Mouse (Mus musculus) lung, embryonic 14.5 days (tissue): ENCODE results near the gene Atp13a1. TPM values are rescaled to one million over a fixed set of nuclear protein-coding genes. Genes with fewer than 3 reads are reported as not detected.

Experiments used
- ATAC-seq: fragments of 200-750 bp; cut with Nextera tagmentation; 2 replicates; pipeline ENCODE4 v1.8.0; 2017; ENCODE audit warnings: mild to moderate bottlenecking, moderate TSS enrichment, moderate library complexity; ENCODE audit not compliant: insufficient read depth
- DNase-seq: peaks from one replicate; pipeline ENCODE4 v3.0.0-alpha.2; 2015
- H3K27ac ChIP-seq: fragments of 300-500 bp; sonication (generic); 2 replicates; pipeline ENCODE4 v1.5.1; 2014; ENCODE audit warnings: low read depth, mild to moderate bottlenecking, moderate library complexity
- H3K27me3 ChIP-seq: fragments of 300-500 bp; sonication (generic); 2 replicates; pipeline ENCODE4 v1.6.1; 2014; ENCODE audit warnings: low read length, control low read depth; ENCODE audit not compliant: insufficient read depth
- H3K36me3 ChIP-seq: fragments of 300-500 bp; sonication (generic); 2 replicates; pipeline ENCODE4 v1.6.1; 2014; ENCODE audit warnings: control low read depth; ENCODE audit not compliant: insufficient read depth
- H3K4me1 ChIP-seq: fragments of 300-500 bp; sonication (generic); 2 replicates; pipeline ENCODE4 v1.6.1; 2014; ENCODE audit warnings: antibody characterized with exemption, control low read depth; ENCODE audit not compliant: insufficient read depth
- H3K4me2 ChIP-seq: fragments of 300-500 bp; sonication (generic); 2 replicates; pipeline ENCODE4 v1.6.1; 2014; ENCODE audit warnings: mild to moderate bottlenecking
- H3K4me3 ChIP-seq: fragments of 300-500 bp; sonication (generic); 2 replicates; pipeline ENCODE4 v1.5.1; 2014; ENCODE audit warnings: low read depth, low read length
- H3K9ac ChIP-seq: fragments of 300-500 bp; sonication (generic); 2 replicates; pipeline ENCODE4 v1.6.1; 2014
- H3K9me3 ChIP-seq: fragments of 300-500 bp; sonication (generic); 2 replicates; pipeline ENCODE4 v1.6.1; 2016; ENCODE audit warnings: low read depth, low read length, control low read depth
- CTCF ChIP-seq: IDR thresholded peaks from 2 replicates; pipeline ENCODE4 v1.5.1; 2016; ENCODE audit warnings: antibody characterized with exemption, low read depth
- WGBS: fragments of 180-500 bp; shearing (Covaris S2); extraction: QIAGEN DNeasy Blood & Tissue Kit; methylation state at CpG from one replicate; pipeline ENCODE4 v1.1.7; 2014; 5-methylcytosine and 5-hydroxymethylcytosine counted together
- polyA plus RNA-seq: library from polyadenylated mRNA; unstranded; fragments of >200 nt; fragmentation: Nextera tagmentation; extraction: Ambion mirVana; gene quantifications from 2 replicates; pipeline ENCODE4 v1.2.1, GENCODE M21; 2014

The Atp13a1 gene
- polyA plus RNA-seq, 1 experiment from 2014 or later = 57.4 TPM

GRCm38 (mm10) chr8:69848951-69849350 is 58.0 kb downstream of the Atp13a1 start:
- no peaks in the 10 kb centered on the region for H3K36me3 ChIP-seq
- no peak overlapping the region for H3K9ac ChIP-seq
- no peaks in the 10 kb centered on the region for H3K27me3 ChIP-seq
- DNase-seq (peak; percentile 39), ATAC-seq (peak; percentile 64)
- no peaks in the 10 kb centered on the region for H3K9me3 ChIP-seq
- no peak overlapping the region for H3K4me2 ChIP-seq
- H3K4me3 ChIP-seq = no peak overlapping the region
- no peaks in the 10 kb centered on the region for H3K4me1 ChIP-seq
- no peak overlapping the region for H3K27ac ChIP-seq
- 56% methylated on average over 8 of the region's 8 CpGs for WGBS
- TF ChIP-seq CTCF = no peak

DNA sequence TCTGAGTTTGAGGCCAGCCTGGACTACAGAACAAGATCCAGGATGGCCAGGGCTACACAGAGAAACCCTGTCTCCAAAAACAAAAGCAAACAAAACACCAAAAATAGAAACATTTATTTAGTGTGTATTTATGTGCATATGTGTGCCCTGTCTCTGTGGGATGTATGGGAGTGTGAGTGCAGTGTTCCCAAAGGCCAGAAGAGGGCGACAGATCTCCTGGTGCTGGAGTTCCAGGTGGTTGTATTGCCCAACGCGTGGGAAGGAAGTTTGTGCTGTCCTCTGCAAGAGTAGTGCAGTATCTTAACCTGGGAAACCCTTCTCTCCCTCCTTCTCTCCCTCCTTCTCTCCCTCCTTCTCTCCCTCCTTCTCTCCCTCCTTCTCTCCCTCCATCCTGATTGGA is 58.9 kb downstream of the Atp13a1 start:
- Histone ChIP-seq H3K9ac (no peak overlapping the region), H3K4me2 (no peak overlapping the region), H3K4me3 (no peak overlapping the region), H3K9me3 (no peaks in the 10 kb centered on the region), H3K36me3 (no peaks in the 10 kb centered on the region), H3K4me1 (no peaks in the 10 kb centered on the region), H3K27me3 (no peaks in the 10 kb centered on the region), H3K27ac (no peak overlapping the region)
- peak; percentile 54 for TF ChIP-seq CTCF
- DNase-seq (peak; percentile 37), ATAC-seq (no peak)
- 38% methylated on average over 3 of the region's 3 CpGs for WGBS

DNA sequence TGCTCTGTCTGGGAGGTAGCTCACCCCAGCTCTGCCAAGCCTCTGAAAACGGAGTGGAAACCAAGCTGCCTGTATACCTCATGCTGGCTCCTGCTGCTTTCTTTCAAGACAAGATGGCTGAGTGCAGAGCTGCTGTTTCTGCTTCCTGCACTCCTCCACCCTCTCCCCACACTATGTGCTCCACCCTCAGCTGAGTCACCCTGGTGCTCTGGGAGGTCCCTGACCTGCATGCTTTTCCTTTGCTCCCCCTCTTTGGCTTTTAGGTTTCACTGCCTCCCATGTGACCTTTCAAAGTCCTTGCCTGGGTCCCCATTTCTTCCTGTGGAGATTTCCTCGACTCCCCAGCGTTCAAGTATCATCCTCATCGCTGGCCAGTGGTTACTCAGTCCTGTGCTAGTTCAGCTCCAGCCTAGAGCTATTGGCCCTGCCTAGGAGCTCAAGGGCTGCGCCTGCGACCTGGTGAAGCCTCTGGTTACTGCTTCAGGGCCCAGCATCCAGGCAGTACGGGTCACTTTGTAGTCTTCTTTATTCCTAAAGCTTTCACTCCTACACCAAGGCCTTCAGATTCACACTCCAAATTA is 60.1 kb downstream of the Atp13a1 start:
- WGBS = 68% methylated on average over 7 of the region's 7 CpGs
- no peak for ATAC-seq
- DNase-seq = no peak
- Histone ChIP-seq H3K4me3 (no peak overlapping the region), H3K36me3 (no peaks in the 10 kb centered on the region), H3K9me3 (no peaks in the 10 kb centered on the region), H3K4me1 (no peaks in the 10 kb centered on the region), H3K27me3 (no peaks in the 10 kb centered on the region), H3K4me2 (no peak overlapping the region), H3K27ac (no peak overlapping the region), H3K9ac (no peak overlapping the region)
- TF ChIP-seq CTCF = no peak

GRCm38 (mm10) chr8:69853869-69854268 is 62.9 kb downstream of the Atp13a1 start:
- Histone ChIP-seq H3K9ac (no peak overlapping the region), H3K36me3 (no peaks in the 10 kb centered on the region), H3K4me1 (no peaks in the 10 kb centered on the region), H3K4me3 (no peak overlapping the region), H3K9me3 (no peaks in the 10 kb centered on the region), H3K4me2 (no peak overlapping the region), H3K27ac (no peak overlapping the region), H3K27me3 (no peaks in the 10 kb centered on the region)
- DNase-seq = no peak
- ATAC-seq = no peak
- WGBS = 91% methylated on average over 10 of the region's 10 CpGs
- no peak for TF ChIP-seq CTCF

Other genes with a start within 250 kb of the Atp13a1 start
- gene Zfp868, start 165.6 kb upstream of the Atp13a1 start, polyA plus RNA-seq = 23.4 and 24.5 TPM in 2 replicates
- 1.4 and 1.8 TPM in 2 replicates for gene Zfp964, start 136.7 kb upstream of the Atp13a1 start, polyA plus RNA-seq
- 30.2 and 31.3 TPM in 2 replicates for gene Zfp869, start 80.4 kb upstream of the Atp13a1 start, polyA plus RNA-seq
- gene Zfp963, start 41.2 kb upstream of the Atp13a1 start, polyA plus RNA-seq = 5.6 and 5.8 TPM in 2 replicates
- 0.22 and 0.30 TPM in 2 replicates for gene Gm20422, start 16.3 kb upstream of the Atp13a1 start, polyA plus RNA-seq
- 30.5 and 31.7 TPM in 2 replicates for gene Zfp866, start within 50 bp of the Atp13a1 start, polyA plus RNA-seq
- 6.7 and 8.8 TPM in 2 replicates for gene Gmip, start 17.5 kb downstream of the Atp13a1 start, polyA plus RNA-seq
- 0.74 and 1.0 TPM in 2 replicates for gene Lpar2, start 31.3 kb downstream of the Atp13a1 start, polyA plus RNA-seq
- 7.1 and 9.4 TPM in 2 replicates for gene Pbx4, start 41.3 kb downstream of the Atp13a1 start, polyA plus RNA-seq
- 0.25 and 0.31 TPM in 2 replicates for gene Cilp2, start 96.5 kb downstream of the Atp13a1 start, polyA plus RNA-seq
- 3.8 and 4.3 TPM in 2 replicates for gene Tssk6, start 111.0 kb downstream of the Atp13a1 start, polyA plus RNA-seq
- gene Ndufa13, start 111.4 kb downstream of the Atp13a1 start, polyA plus RNA-seq = 163 and 171 TPM in 2 replicates
- 3.6 and 4.3 TPM in 2 replicates for gene Yjefn3, start 111.5 kb downstream of the Atp13a1 start, polyA plus RNA-seq
- gene Gatad2a, start 205.2 kb downstream of the Atp13a1 start, polyA plus RNA-seq = 81.5 and 92.4 TPM in 2 replicates